Mouse (Mus musculus) adrenal gland, postnatal 0 days (tissue): ENCODE results near the gene Ccr2. TPM values are rescaled to one million over a fixed set of nuclear protein-coding genes. Genes with fewer than 3 reads are reported as not detected.

ENCODE experiments used
- polyA plus RNA-seq: library from polyadenylated mRNA; unstranded; fragments of >200 nt; fragmentation: Nextera tagmentation; extraction: Ambion mirVana; gene quantifications from 2 replicates; pipeline ENCODE4 v1.2.1, GENCODE M21; 2015

Gene Ccr2
- 1.1 TPM in 2 replicates for polyA plus RNA-seq

GRCm38 (mm10) chr9:124101723-124102122, at the start of gene Ccr2:
Ccr2 (plus strand) TSS chr9:124101950.

DNA sequence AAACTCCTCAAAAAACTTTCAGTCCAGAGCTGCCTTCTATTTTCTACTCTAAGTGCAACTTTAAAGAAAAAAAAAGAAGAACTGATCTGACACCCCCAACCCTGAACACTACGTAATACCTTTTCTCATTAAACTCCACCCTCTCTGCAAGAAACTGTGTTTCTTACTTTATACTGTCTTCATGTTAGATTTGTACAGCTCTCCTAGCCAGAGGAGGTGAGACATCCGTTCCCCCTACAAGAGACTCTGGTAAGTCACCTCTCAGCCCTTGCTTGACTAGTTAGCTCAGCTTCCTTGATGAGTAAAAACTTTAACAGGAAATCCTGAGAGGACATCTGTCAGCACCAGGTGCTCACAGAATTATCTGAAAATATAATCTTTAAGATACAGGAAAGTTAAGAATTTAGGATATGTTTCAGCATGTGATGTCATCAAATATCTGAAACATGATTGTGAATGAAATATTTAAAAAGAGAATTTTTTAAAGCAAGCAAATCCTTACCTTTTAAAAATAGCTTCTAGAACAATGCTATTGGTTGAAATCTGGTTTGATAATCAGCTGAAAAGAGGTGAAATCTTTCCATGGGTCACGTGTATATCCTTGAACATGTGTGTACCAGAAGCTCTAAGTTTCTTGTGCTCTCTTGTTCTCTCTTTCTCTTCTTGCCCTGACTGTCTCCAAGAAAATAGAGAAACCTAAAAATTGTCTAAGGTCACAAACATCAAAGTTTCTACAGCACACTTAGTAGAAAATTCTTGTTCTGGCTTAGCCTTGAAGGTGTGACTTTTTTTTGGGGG, 19.8 kb downstream of the Ccr2 start, which contains the start of gene Ccr5:
Gene Ccr5 (plus strand): TSS at position 157 of the 798 bp plus-strand sequence.

Other genes starting within 250 kb of the Ccr2 start
- 0.05 and 0.14 TPM in 2 replicates for gene Xcr1, start 239.9 kb upstream of the Ccr2 start, polyA plus RNA-seq
- gene Ccr1, start 133.3 kb upstream of the Ccr2 start, polyA plus RNA-seq = 5.0 and 6.3 TPM in 2 replicates
- gene Ccr1l1, start 123.5 kb upstream of the Ccr2 start, polyA plus RNA-seq = 0.25 TPM in 1 of 2 replicates, not detected in the other
- 0.11 and 0.22 TPM in 2 replicates for gene Ccr3, start 80.0 kb upstream of the Ccr2 start, polyA plus RNA-seq
- 1.6 and 2.7 TPM in 2 replicates for gene Ccr5, start 19.6 kb downstream of the Ccr2 start, polyA plus RNA-seq
- gene 2010315B03Rik, start 210.7 kb downstream of the Ccr2 start, polyA plus RNA-seq = 10.5 and 12.1 TPM in 2 replicates